Mouse (Mus musculus): ENCODE results near the gene Clip4.

- no peak for TF ChIP-seq JUND (conservative IDR thresholded peaks at IDR 0.05; ENCODE audit: low read depth, low read length)
- TF ChIP-seq CTCF (conservative IDR thresholded peaks at IDR 0.05 in 1 of 2, IDR thresholded peaks at IDR 0.05 in 1 of 2; ENCODE audit: low read depth in 2 of 2, low read length in 2 of 2), result no peak
- TF ChIP-seq MAX (IDR thresholded peaks at IDR 0.05; ENCODE audit: low read length), result no peak
- no peak for TF ChIP-seq ELF1 (IDR thresholded peaks at IDR 0.05; ENCODE audit: low read depth, low read length)
Observed at GRCm38 (mm10) chr17:71816136-71816864, 48.0 kb downstream of the Clip4 start.

Data from CH12.LX (cell line).